Mouse (Mus musculus) heart, embryonic 12.5 days (tissue): ENCODE measurements around the gene Cep350. TPM values are rescaled to one million over a fixed set of nuclear protein-coding genes. Genes with fewer than 3 reads are reported as not detected.
"Not testable (repeated sequence)": the region's sequence is repeated elsewhere in the genome, so short reads cannot be mapped to it uniquely, and the experiment has no call there.

Experiments used
- ATAC-seq: fragments of 200-750 bp; cut with Nextera tagmentation; 2 replicates; pipeline ENCODE4 v1.8.0; 2017; ENCODE audit warnings: moderate TSS enrichment, moderate library complexity; ENCODE audit not compliant: insufficient number of reproducible peaks, low FRiP score
- H3K27ac ChIP-seq: fragments of 300-500 bp; sonication (generic); 2 replicates; pipeline ENCODE4 v1.5.1; 2016; ENCODE audit warnings: mild to moderate bottlenecking, moderate library complexity; ENCODE audit not compliant: poor library complexity, severe bottlenecking
- H3K27me3 ChIP-seq: fragments of 300-500 bp; sonication (generic); replicated peaks from 2 replicates; pipeline ENCODE4 v1.6.1; 2016; ENCODE audit warnings: mild to moderate bottlenecking, moderate library complexity
- H3K36me3 ChIP-seq: fragments of 300-500 bp; sonication (generic); 2 replicates; pipeline ENCODE4 v1.6.1; 2016; ENCODE audit warnings: mild to moderate bottlenecking, moderate library complexity
- H3K4me1 ChIP-seq: fragments of 300-500 bp; sonication (generic); replicated peaks from 2 replicates; pipeline ENCODE4 v1.6.1; 2016; ENCODE audit warnings: mild to moderate bottlenecking
- H3K4me2 ChIP-seq: fragments of 300-500 bp; sonication (generic); 2 replicates; pipeline ENCODE4 v1.6.1; 2016; ENCODE audit warnings: mild to moderate bottlenecking, moderate library complexity
- H3K4me3 ChIP-seq: fragments of 300-500 bp; sonication (generic); 2 replicates; pipeline ENCODE4 v1.5.1; 2016; ENCODE audit warnings: mild to moderate bottlenecking
- H3K9ac ChIP-seq: fragments of 300-500 bp; sonication (generic); 2 replicates; pipeline ENCODE4 v1.6.1; 2016; ENCODE audit warnings: mild to moderate bottlenecking, moderate library complexity
- H3K9me3 ChIP-seq: fragments of 300-500 bp; sonication (generic); replicated peaks from 2 replicates; pipeline ENCODE4 v1.6.1; 2016; ENCODE audit warnings: mild to moderate bottlenecking, moderate library complexity
- WGBS: fragments of 180-500 bp; shearing (Covaris S2); methylation state at CpG from one replicate; pipeline ENCODE4 v1.1.7; 2016; 5-methylcytosine and 5-hydroxymethylcytosine counted together
- polyA plus RNA-seq: library from polyadenylated mRNA; unstranded; fragments of >200 nt; fragmentation: Nextera tagmentation; extraction: Ambion mirVana; gene quantifications from 2 replicates; pipeline ENCODE4 v1.2.1, GENCODE M21; 2016

Cep350 gene
- polyA plus RNA-seq, 1 experiment from 2014 or later = 10.4 TPM

DNA sequence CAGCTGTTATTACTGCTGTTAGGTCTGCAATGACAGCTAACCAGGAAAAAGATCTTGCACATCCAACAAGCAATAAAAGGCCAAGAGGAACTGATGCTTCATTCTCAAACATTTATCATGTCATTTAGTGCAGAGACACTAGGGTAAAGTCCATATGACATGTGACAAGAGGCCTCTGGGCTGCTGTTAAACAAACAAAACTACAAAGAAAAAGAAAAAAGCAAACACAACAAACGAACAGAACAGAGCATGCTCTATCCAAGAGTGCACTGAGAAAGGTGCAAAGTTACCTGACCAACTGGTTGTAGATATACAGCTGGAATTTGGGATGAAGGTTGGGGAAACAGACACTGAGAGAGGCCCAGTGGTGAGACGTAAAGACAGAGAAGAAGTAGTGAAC lies 86.2 kb downstream of the Cep350 start:
- Histone ChIP-seq H3K27ac (no peak overlapping the region), H3K36me3 (peaks cover 58% of the 10 kb centered on the region), H3K4me1 (no peaks in the 10 kb centered on the region), H3K4me3 (no peak overlapping the region), H3K9ac (no peak overlapping the region), H3K27me3 (no peaks in the 10 kb centered on the region), H3K9me3 (no peaks in the 10 kb centered on the region), H3K4me2 (no peak overlapping the region)
- WGBS = 83% methylated on average over 2 of the region's 2 CpGs
- ATAC-seq = no peak

DNA sequence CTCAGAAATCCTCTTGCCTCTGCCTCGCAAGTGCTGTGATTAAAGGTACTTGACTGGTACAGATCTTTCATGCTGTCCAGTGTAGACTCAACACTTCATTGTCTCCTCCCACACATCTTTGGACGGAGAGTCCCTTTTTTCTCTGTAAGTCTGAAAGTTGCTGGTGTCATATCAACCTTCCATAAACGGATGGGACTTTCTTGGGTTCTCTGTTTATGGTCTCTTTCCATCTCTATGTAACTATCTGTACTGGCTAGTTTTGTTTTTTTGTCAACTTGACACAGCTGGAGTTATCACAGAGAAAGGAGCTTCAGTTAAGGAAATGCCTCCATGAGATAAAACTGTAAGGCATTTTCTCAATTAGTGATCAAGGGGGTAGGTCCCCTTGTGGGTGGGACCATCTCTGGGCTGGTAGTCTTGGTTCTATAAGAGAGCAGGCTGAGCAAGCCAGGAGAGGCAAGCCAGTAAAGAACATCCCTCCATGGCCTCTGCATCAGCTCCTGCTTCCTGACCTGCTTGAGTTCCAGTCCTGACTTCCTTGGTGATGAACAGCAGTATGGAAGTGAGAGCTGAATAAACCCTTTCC lies 90.3 kb downstream of the Cep350 start:
- not testable (repeated sequence) for H3K27me3 ChIP-seq, H3K4me1 ChIP-seq, H3K9ac ChIP-seq, H3K4me3 ChIP-seq, H3K27ac ChIP-seq, ATAC-seq, H3K9me3 ChIP-seq, H3K4me2 ChIP-seq
- H3K36me3 ChIP-seq = peaks cover 60% of the 10 kb centered on the region
- WGBS = 73% methylated on average over 3 of the region's 3 CpGs

GRCm38 (mm10) chr1:155879596-155879995 lies 93.5 kb downstream of the Cep350 start:
- H3K27ac ChIP-seq = no peak overlapping the region
- H3K9me3 ChIP-seq = no peaks in the 10 kb centered on the region
- H3K4me1 ChIP-seq = no peaks in the 10 kb centered on the region
- no peak overlapping the region for H3K4me3 ChIP-seq
- no peak overlapping the region for H3K4me2 ChIP-seq
- no peaks in the 10 kb centered on the region for H3K27me3 ChIP-seq
- 92% methylated on average over 3 of the region's 3 CpGs for WGBS
- H3K36me3 ChIP-seq = peaks cover 68% of the 10 kb centered on the region
- ATAC-seq = no peak
- no peak overlapping the region for H3K9ac ChIP-seq

- Histone ChIP-seq H3K4me3 (no peak overlapping the region), H3K36me3 (peaks cover 73% of the 10 kb centered on the region), H3K27ac (no peak overlapping the region), H3K27me3 (no peaks in the 10 kb centered on the region), H3K4me2 (no peak overlapping the region), H3K9me3 (no peaks in the 10 kb centered on the region), H3K4me1 (no peaks in the 10 kb centered on the region), H3K9ac (no peak overlapping the region)
- ATAC-seq = no peak
- 60% methylated on average over 4 of the region's 4 CpGs for WGBS
These were observed 110.1 kb downstream of the Cep350 start for GRCm38 (mm10) chr1:155862967-155863366.

DNA sequence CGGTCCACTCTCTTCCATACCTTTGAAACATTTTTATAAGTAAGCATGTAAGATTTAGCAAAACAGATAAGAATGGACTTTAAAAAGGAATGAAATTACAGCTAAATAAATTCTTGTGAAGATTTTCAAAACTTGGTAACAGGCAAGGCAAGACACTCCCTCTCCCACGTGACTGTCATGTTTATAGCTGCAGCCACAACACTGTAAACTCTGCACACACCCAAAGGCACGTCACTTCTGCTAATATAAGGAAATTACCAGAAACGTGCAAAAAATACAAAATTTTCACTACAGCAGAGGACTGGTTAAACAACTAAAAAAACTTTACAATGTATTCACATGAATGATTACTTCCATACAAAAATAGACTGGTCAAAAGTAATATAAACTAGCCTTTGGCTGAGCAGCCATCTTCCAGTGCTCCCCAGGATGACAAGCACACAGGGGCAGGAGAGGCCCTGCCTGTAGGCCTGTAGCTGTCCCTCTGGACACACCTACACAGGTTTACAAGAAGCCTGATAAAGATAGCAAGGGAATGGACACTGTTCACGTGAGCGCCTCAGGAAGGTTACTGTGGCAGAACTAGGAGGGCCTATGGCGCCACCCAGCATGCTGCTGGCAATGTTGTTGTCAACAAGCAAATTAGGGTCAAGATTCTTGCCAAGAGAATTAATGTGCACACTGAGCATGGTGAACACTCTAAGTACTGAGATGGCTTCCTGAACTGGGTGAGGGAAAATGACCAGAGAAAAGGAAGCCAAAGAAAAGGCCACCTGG lies 117.9 kb downstream of the Cep350 start:
- 80% methylated on average over 7 of the region's 7 CpGs for WGBS
- Histone ChIP-seq H3K4me1 (no peaks in the 10 kb centered on the region), H3K9ac (no peak overlapping the region), H3K27ac (no peak overlapping the region), H3K27me3 (no peaks in the 10 kb centered on the region), H3K9me3 (no peaks in the 10 kb centered on the region), H3K4me3 (no peak overlapping the region), H3K4me2 (no peak overlapping the region), H3K36me3 (peaks cover 65% of the 10 kb centered on the region)
- no peak for ATAC-seq

GRCm38 (mm10) chr1:155853009-155853408 lies 120.0 kb downstream of the Cep350 start:
- H3K9ac ChIP-seq = no peak overlapping the region
- no peak overlapping the region for H3K4me2 ChIP-seq
- no peak overlapping the region for H3K27ac ChIP-seq
- H3K36me3 ChIP-seq = peaks cover 55% of the 10 kb centered on the region
- no peaks in the 10 kb centered on the region for H3K9me3 ChIP-seq
- H3K27me3 ChIP-seq = no peaks in the 10 kb centered on the region
- 82% methylated on average over 5 of the region's 5 CpGs for WGBS
- no peaks in the 10 kb centered on the region for H3K4me1 ChIP-seq
- no peak overlapping the region for H3K4me3 ChIP-seq
- no peak for ATAC-seq

DNA sequence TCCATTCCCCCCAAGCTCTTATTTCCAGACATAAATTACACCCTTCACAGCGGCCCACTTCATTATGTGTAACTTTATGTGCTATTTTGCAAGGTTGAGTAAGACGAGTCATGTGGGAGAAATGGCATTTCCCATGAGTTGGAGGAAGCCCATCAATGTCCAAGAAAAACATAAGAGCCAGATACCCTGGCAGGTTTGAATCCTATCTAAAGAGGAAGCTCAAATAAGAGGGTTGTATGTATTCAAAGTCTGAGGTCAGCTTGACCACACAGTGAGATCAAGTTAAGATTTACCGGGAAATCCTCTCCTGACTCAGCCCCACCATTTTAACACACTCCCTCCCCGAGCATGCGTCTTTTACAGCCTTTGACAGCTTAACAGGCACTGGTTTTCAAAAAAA lies 128.8 kb downstream of the Cep350 start:
- H3K27me3 ChIP-seq = no peaks in the 10 kb centered on the region
- peak overlapping the region; percentile 37; the same call in 1 of the 2 replicates for H3K27ac ChIP-seq
- WGBS = 57% methylated on average over 5 of the region's 5 CpGs
- peaks cover 17% of the 10 kb centered on the region for H3K4me1 ChIP-seq
- H3K4me3 ChIP-seq = no peak overlapping the region
- H3K9ac ChIP-seq = no peak overlapping the region
- 0 out of 2 replicates have a peak, but pooled peaks cover 3% of the 10 kb centered on the region for H3K9me3 ChIP-seq
- peaks cover 34% of the 10 kb centered on the region for H3K36me3 ChIP-seq
- ATAC-seq = 0 out of 2 replicates have a peak, but pooled peaks have one; percentile 25
- no peak overlapping the region for H3K4me2 ChIP-seq

GRCm38 (mm10) chr1:155843538-155843937 lies 129.5 kb downstream of the Cep350 start:
- no peak overlapping the region for H3K4me2 ChIP-seq
- H3K27ac ChIP-seq = 0 out of 2 replicates have a peak overlapping the region, but pooled peaks have one; percentile 37
- no peak for ATAC-seq
- no peaks in the 10 kb centered on the region for H3K27me3 ChIP-seq
- H3K36me3 ChIP-seq = peaks cover 30% of the 10 kb centered on the region
- 69% methylated on average over 4 of the region's 4 CpGs for WGBS
- H3K9ac ChIP-seq = no peak overlapping the region
- no peak overlapping the region for H3K4me3 ChIP-seq
- H3K4me1 ChIP-seq = peaks cover 17% of the 10 kb centered on the region
- peaks cover 6% of the 10 kb centered on the region; the same call in 1 of the 2 replicates for H3K9me3 ChIP-seq

DNA sequence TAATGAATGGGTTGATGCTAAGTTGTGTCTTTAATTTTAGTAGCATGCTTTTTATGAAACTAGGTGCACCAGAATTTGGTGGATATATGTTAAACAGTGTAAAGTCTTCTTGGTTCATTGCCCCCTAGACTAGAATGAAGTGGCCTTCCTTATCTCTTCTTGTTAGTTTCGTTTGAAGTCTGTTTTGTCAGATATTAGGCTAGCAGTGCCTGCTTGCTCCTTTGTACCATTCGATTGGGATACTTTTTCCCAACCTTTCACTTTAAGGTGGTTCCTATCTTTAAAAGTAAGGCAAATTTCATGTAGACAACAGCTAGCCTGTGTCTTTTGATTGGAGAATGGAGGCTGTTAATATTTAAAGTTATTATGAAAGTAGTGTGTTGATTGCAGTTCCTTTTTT lies 137.4 kb downstream of the Cep350 start:
- ATAC-seq = no peak
- no peak overlapping the region for H3K4me3 ChIP-seq
- H3K9ac ChIP-seq = no peak overlapping the region
- H3K27ac ChIP-seq = no peak overlapping the region
- 39% methylated on average over 2 of the region's 2 CpGs for WGBS
- H3K4me2 ChIP-seq = no peak overlapping the region
- H3K4me1 ChIP-seq = no peaks in the 10 kb centered on the region
- H3K27me3 ChIP-seq = no peaks in the 10 kb centered on the region
- H3K9me3 ChIP-seq = peaks cover 12% of the 10 kb centered on the region; the same call in 1 of the 2 replicates
- no peaks in the 10 kb centered on the region for H3K36me3 ChIP-seq

- H3K27me3 ChIP-seq = no peaks in the 10 kb centered on the region
These were observed 139.4 kb downstream of the Cep350 start for GRCm38 (mm10) chr1:155833610-155834009.

DNA sequence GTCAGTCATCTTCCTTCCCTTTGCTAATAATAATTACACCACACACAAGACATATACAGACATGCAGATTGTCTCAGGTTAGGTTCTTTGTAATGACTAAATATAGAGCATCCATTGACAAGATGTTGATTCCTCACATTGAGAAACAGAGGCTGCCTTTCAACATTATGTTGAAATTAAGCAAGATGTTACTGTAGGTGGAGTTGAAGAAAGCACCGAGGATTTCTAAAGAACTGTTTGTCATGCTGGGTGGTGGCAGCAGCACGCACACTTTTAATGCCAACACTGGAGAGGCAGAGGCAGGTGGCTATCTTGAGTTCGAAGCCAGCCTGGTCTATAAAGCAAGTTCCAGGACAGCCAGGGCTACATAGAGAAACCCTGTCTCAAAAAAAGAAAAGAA lies 141.1 kb downstream of the Cep350 start:
- H3K4me2 ChIP-seq = no peak overlapping the region
- ATAC-seq = no peak
- H3K4me3 ChIP-seq = no peak overlapping the region
- no peaks in the 10 kb centered on the region for H3K27me3 ChIP-seq
- no peak overlapping the region for H3K9ac ChIP-seq
- H3K9me3 ChIP-seq = no peaks in the 10 kb centered on the region
- no peak overlapping the region for H3K27ac ChIP-seq
- 86% methylated on average over 3 of the region's 3 CpGs for WGBS
- H3K4me1 ChIP-seq = 0 out of 2 replicates have a peak, but pooled peaks cover 7% of the 10 kb centered on the region
- no peaks in the 10 kb centered on the region for H3K36me3 ChIP-seq

More at GRCm38 (mm10) chr1:155833610-155834009, 139.4 kb downstream of the Cep350 start:
- no peak overlapping the region for H3K4me3 ChIP-seq
- no peak overlapping the region for H3K27ac ChIP-seq
- H3K4me1 ChIP-seq = no peaks in the 10 kb centered on the region
- no peak for ATAC-seq
- peaks cover 7% of the 10 kb centered on the region; the same call in 1 of the 2 replicates for H3K9me3 ChIP-seq
- no peak overlapping the region for H3K9ac ChIP-seq
- no peaks in the 10 kb centered on the region for H3K36me3 ChIP-seq
- WGBS = 84% methylated on average over 9 of the region's 9 CpGs
- no peak overlapping the region for H3K4me2 ChIP-seq
